Mouse (Mus musculus) kidney, postnatal 25 days (tissue): Measurements from ENCODE around the gene Cd24a.

Experiments used
- DNase-seq, 2 experiments: peaks; one replicate each; pipeline ENCODE4 v3.0.0; 2021; ENCODE audit warnings: mixed read lengths in 2 of 2

Cd24a gene

DNA sequence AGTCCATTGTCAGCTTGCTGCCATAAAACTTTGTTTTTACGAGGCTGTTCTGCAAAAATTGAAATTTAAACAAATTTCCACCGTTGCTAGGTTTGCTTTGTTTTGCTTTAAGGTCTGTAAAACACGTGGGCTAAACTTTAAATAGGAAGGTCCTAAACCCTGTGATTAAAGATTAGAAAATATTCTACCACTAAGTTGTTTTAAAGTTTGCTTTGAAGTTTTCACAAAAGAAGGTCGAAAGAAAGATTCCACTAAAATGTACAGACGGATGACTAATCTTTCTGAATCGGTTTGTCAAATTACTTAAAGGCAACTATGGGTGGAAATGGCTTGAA, at the start of gene Cd24a:
Cd24a (plus strand) TSS at position 288 of the 335 bp plus-strand sequence.
- DNase-seq = no peak

DNA sequence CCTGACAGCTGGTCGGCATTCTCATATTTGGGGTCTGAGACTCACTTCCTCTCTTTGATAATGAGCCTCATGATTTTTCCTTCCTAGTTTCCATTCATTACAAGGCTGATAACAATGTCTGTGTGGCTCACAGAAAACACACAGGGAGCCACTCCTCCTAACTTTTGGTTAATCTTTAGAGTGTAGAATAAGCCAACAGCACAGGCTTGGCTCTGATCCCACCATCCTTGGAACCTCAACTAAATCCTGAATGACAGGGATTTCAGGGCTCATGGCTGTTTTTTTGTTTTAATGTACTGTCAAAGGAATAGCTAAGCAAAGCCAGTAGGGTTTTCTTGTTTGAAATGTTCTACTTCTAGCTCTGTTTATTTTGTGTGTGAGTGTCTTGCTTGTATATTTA, 43.7 kb upstream of the Cd24a start:
- DNase-seq = peak; percentile 67 to 80

DNA sequence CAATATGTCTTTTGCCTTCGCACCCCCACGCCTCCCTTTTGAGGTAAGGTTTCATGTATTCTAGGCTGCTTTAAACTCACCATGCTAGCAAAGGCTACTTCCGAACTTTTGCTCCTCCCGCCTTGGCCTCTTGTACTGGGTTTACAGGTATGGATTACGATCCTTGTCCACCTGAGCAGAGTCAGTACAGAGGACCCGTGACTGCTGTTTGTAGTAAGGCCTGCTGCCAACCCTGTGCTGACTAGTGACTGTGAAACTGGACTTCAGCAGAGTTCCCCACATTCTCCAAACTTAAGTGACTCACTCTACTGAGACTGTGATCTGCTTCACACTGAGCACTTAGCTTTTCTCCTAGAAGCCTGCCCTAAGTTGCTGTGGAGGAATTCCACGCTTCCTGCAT, 40.4 kb upstream of the Cd24a start:
- peak; percentile 64 to 85 for DNase-seq

DNA sequence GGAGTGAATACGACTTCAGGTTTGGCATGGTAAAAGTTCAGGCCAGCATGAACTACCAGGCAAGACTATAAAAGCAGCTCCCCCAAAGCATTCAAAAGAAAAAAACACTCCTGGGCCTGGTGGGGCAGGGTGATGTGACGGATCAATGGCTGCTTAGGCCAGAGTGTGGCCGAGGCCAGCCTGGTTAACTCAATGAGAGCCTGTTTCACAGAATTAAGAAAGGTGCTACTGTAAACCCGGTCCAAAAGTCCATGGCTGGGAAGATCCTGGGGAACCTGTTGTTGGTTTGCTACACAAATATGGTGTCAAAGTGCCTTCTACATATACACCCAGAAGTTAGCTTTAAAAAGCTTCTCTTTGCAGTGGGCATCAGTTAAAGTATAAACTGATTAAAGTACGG, 39.3 kb upstream of the Cd24a start:
- peak; percentile 49 to 80 for DNase-seq

DNA sequence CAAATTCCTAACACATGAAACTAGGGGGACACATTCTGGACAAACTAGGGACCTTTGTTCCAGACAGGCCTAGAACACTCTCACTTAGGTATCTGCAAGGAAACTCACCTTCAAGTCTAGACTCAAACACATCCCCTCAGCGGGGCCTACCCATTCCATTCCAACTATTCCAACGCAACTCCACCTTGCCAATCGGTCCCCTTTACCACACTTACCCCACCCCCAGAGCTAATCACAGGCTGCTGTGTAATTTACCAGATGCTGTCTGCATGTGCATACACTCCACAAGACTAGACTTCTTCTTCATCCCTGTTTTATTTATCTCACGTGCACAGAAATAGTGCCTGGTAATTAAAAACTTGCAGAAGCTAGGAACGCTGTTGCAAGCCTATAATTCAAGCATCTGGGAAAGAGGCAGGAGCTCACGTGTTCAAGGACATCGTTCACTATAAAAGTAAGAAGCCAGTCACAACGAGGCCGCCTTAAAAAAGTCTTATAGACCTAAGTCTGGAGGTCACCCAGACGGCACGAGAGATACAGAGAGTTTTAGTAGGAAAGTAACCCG, 38.3 kb upstream of the Cd24a start:
- DNase-seq = peak in 1 of 2 experiments; percentile 17

DNA sequence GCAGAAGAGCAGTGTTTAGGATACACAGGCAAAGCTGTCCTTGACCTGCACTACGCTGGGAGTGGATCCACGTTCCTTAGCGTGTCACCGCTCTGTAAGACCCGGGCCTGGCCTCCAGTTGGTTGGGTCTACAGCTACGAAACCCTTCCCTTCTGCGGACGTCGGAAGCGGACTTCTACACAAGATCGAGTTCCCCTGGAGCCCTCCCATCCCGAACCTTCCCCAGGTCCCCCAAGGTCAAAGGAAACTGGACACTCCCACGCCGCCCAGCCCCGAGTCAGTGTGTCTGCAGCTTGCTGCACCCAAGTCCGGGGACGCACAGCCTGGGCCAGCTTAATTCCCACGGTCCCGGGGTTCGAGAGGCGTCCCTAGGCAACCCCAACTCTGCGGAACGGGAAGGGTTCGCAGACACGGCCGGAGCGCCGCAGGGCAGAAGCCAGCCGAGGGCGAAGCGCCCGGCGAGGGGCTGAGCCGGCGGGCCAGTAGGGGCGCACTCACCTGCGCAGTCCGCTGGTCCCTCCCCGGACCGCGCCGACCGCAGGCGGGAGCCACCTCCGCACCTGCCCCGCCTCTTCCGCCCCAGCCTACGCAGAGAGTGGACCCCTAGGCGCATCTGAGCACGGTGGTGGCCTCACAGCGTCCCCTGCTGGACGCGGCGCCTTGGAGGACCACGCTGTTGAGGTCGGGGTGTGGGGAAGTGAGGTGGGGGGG, 37.5 kb upstream of the Cd24a start, which contains the start of gene 1700021F05Rik:
1700021F05Rik (minus strand) TSS at position 553 of the 711 bp plus-strand sequence.
- DNase-seq = peak; percentile 97 to 98

DNA sequence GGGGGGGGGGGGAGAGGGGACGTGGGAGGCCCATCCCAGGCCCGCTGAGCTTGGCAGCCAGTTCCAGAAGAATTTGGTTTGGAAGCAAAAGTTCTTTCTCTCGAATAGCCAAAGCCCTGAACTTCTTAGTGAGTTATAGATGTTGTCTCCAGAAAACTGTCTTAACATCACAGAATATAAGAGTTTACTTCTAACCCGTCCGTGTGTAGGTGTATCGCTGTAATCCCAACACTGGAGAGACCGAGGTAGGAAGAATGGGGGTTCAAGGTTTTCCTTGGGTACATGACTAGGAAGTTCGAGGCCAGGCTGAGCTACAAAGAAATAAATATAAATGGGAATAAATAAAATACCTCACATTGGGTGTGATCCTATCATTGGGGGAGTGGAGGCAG, 36.9 kb upstream of the Cd24a start:
- no peak for DNase-seq

DNA sequence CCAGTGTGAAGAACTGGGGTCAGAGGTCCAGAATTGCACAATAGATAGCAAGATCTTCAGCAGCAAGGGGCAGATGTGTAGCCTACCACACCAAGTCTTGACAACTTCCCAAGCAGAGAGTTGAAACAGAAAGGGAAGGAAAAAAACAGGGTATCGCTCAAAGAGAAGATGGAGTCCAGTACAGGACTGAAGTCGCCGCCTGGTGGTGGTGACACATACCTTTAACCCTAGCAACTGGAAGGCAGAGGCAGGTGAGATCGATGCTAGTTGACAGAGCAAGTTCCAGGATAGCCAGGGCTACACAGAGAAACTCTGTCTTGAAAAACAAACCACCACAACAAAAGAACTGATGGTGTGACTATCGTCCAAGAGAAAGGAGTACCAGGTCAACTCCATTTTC, 28.7 kb upstream of the Cd24a start:
- DNase-seq = no peak

DNA sequence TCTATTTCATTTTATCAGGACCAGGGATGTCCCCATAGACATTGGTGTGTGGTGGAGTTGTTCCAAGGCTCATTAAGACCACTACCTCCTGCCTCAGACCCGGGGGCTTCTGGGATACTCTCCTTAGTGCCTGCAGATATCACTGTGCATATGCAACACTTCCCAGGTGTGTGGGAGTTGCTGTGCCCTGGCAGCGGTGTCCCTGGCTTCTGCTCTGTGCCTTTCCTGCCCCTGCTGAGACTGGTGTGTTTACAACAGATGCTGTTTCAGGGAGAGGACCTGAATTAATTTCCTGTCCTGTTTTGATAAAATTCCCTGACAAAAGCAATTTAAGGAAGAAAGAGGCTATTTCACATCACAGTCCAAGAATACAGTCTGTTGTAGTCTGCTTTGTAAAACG, 27.2 kb upstream of the Cd24a start:
- DNase-seq = no peak

DNA sequence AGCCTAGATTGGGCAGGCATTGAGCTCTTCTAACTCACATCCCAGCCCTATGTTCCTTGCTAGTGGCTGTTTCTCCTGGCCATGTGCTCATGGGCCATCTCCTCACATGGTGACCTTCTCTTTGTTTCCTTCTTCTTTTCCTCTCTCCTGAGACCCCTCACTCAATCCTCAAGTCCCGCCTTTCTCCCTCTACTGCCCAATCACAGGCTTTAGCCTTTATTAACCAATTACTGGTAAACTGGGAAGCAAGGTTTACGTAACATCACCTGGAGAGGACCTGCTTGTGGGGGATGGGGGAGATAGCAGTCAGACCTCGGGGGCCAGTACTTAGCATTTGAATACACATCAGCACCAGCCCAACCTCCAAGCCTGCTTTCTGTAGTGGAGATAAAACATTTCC, 26.7 kb upstream of the Cd24a start:
- DNase-seq = no peak

DNA sequence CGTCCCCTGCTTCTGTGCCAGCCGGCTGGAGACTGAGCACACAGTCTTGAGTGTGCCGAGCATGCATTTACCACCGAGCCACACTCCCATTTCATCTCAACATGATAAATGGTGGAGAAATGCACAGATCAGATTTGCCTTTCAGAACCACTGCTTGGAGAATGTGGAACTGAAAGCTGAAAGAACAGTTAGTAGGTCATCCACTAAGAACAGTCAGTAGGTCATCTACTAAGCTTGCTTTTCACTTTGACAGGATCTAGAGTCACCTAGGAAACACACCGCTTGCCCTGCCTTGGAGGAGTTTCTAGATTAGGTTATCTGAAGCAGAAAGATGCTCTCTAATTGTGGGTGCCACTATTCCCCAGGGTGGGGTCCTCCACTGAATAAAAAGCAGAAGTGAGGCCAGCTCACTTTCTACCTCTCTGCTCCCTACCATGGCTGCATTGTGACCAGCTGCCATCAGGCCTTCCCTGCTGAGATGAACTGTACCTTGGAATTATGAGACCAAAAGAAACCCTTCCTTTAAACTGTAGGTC, 20.4 kb upstream of the Cd24a start:
- DNase-seq = no peak

DNA sequence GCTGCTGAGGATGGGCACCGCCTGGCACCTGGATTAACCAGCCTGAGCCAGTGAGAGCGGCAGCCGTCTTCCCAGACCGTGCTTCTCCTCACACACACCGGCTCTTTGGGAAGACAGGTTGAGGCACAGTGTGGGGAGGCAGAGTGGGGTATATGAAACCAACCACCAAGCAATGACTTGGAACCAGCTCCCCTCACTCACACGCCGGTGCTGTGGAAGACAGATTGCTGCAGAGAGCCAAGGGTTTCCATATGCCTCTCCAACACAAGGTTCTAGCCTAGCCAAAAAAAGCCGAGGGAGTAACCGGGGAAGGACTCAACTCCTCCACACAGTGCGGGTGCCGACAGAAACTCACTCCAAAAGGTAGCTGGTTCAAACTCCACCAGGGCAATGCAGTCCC, 18.8 kb upstream of the Cd24a start:
- no peak for DNase-seq

DNA sequence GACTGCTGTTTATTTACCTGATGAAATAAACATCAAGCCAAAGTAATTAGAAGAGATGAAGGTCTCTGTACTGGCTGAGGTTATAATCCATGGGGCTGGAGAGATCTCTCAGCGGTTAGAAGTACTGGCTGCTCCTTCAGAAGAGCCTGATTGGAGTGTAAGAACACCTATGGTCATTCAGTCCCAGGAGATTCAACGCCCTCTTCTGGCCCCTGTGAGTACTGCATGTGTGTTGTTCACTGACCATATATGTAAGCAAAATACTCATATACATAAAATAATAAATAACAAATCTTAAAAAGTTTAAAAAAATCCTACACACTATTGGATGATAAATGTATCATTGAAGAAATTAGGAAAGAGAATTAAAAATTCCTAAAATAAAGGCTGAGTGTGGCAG, 17.3 kb upstream of the Cd24a start:
- DNase-seq = peak in 1 of 2 experiments; percentile 12

DNA sequence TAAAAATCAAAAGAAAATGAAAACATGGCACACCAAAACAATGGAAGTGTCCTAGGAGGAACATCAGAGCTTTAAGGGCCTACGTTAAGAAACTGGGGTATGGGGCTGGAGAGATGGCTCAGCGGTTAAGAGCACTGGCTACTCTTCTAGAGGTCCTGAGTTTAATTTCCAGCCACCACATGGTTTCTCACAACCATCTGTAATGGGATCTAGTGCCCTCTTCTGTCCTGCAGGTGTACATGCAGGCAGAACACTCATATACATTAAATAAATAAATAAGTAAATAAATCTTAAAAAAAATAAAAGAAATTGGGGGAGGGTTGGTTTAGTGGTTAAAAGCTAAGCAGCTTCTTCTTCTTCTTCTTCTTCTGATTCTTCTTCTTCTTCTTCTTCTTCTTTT, 16.8 kb upstream of the Cd24a start:
- no peak for DNase-seq

DNA sequence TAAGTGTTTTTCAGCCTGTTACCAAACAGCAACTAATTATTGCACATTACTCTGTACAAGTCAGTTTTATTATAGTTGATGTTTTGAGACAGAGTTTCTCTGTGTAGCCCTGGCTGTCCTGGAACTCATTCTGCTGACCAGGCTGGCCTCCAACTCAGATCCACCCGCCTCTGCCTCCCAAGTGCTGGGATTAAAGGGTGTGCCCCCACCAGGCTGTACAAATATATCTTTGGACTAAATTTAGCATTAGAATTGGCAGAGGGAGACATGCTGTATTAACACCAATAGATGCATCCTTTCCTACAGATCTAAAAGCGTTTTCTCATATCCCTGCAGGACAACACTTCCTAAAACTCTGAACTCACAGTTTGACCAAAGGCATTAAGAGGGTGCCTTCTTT, 3.7 kb upstream of the Cd24a start:
- no peak for DNase-seq

DNA sequence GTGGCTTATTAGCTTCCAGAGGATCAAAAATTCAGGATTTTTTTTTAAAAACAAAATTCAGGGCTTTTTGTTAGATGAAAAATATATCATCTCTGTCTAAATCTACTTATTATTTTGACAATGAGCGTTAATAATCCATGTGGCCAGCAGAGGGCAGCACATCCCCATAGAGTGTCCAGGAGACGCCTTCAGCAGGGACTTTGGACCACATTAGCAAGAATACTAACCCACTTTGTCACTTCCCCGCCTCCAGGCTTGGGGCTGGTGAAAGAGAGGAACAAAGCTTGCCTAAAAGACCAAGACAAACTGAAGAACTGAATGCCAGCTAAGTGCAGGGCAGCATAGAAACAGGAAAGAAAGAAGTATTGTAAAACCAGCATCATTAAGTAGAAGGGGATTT, 3.1 kb upstream of the Cd24a start:
- peak; percentile 82 to 93 for DNase-seq

DNA sequence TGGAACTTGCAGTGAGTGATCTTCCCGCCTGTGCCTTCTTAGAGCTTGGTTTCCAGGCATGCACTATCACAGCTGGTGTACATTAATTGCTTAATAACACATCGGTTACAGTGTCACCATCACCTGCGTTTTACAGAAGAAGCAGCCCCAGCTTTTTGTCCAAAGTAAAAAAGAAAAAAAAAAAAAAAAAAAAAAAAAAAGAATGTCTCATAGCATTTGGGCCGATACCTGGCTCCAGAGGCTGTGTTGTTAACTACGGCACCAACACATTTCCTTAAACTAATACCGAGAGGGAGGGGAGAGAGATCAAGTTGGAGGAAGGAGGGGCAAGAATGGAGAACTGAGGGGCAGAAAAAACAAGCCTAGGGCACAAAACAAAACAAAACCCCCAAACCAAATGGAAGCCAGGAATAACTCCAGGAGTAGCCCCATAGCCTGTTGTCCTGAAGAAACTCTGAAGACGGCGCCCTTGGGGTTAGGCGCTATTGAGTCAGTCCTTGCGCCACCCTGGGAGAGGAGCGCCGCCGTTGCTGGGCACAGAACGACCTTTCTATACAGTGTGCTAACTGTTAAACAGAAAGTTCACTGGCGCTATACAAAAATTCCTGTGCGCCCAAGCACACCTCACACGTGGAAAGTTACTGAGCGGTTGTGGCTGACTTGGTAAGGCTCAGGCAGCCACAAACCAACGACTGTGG, 636 bp upstream of the Cd24a start:
- peak; percentile 51 to 71 for DNase-seq

DNA sequence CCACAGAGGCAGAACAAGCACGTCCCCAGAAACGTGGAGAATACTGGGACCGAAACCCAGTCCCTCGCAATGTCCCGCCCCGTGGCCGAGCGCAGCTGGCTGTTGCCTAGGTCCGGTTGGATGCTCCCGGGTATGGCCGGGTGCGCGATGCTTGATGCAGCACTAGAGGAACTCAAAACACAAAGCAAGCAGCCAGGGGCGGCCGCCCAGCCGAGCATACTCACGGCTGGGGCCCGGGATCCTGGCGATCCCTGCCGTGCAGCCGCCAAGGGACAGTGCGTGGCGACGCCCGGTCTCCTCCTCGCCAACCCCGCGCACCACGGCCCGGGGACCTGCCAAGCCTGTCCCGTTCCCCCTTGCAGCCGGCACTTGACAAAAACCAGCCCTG, 276 bp downstream of the Cd24a start:
- DNase-seq = peak; percentile 63 to 76

DNA sequence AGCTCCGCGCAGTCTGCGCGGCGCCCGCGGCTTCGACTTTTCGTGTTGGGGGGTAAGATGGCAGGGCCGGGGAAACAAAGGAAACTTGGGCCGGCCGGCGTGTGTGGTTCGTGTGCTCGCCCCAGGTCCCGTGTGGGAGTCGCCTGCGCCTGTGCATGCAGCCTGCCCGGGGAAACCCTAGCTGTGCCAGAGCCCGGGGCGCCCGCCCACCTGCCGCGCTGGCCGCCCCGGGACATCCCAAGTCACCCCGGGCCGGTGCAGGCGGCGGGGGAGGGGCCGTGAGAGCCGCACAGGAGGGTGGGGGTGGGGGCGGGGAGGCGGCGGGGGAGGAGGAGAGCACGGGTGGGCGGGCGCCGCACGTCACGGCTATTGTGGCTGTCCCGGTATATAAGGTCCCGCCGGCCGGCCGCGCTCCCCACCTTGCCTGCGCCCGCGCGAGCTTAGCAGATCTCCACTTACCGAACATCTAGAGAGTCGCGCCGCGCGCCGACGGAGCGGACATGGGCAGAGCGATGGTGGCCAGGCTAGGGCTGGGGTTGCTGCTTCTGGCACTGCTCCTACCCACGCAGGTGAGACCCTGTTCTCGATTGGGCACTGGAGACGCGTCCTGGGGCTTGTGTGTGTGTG, 783 bp downstream of the Cd24a start:
- DNase-seq = peak; percentile 88 to 92

DNA sequence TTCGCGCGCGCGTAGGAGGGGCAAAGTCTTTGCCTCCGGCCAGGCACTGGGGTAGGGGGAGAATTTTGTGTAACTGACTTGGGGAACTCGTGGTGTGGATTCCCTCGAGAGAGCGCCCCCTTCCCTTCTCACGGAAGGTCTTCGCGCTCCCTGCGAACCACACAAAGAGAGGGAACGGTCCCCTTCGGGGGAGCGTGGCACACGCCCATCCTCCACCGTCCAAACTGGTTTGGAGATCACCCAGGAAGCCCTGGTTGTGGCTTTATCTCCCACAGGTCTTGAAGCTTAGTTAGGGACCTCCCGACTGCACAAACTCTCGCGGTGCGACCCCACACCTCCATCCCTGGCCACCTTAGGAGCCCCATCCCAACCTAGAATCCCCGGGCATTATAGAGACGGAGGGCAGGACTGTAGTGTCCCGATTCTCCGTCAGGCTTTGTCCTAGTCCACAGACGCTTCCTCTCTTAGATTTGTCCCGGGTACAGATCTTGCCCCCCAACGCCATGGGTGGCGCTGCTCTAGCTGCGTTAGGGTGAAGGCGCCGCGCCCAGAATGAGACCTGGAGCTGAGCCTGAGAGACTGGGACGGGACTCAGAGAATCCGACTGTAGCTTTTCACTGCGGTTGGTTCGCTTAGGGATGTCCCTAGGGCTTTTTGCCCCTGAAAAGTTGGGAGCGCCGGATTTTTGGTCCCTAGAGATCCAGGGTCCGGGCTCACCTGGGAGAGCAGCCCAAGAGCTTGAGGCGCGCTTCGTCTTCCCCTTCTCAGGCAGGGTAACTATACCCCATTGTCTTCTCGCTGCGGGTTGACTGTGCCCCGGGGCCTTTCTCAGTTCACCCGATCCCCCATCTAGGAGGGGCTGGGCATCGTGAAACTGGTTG, 1.5 kb downstream of the Cd24a start:
- DNase-seq = peak; percentile 60 to 70

DNA sequence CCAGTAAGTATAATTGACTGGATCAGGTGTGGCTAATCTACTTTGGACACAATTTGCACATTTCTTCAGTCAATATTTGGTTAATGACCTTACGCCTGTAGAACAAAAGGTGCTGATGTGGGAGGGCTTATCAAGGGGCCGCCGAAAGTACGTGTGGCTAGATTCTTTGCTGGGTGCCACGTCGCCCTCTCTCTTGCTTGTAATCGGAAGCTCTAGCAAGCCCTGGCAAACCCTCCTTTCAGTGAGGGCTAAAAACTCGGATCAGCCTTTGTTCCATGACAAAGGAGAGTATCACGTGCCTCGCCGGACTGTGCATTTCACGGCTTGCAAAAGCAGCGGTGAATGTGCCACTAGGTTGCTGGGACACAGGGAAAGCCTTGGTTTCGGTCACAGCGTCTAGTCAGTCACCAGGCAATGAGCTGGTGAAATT, 2.6 kb downstream of the Cd24a start:
- DNase-seq = peak; percentile 63 to 74

DNA sequence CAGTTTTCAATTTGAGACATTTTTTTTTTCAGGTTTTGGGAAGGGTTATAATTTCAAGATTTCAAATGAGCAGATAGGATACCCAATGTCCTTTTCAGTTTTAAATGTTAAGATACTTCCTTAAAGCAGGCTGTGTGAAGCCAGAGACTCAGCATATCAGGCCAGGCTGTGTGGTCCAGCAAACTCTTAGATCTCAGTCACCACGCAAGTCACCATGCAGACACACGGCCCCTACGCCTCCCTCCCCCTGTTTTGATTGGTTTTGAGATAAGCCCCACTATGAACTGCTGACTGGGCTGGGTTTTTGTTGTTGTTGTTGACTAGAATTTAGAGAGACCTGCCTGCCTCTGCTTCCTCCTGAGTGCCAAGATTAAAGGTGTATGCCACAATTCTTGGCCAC, 3.2 kb downstream of the Cd24a start:
- DNase-seq = no peak
